Comparison of ENCODE assay signal across 17 mouse cellular contexts in the genomic region with DNA sequence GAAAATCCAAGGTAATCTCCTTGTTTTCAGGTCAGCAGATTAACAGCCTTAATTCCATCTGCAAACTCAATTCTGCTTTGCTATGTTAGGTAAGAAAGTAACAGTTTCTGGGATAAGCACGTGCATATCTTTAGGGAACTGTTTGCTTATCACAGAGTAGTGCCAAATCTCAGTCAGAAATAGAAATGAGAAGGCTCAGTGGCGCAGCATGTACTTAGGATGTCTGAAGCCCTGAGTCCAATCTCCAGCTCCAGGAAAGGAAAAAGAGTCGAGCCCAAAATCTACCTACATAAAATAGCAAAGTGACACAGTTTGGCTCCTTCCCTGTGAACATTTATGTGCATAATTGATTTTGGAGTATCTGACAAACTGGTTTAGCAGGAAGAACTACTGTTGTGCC.
DNase-seq lines count a peak whose midpoint lies in the region; ATAC-seq and TF ChIP-seq lines count a peak whose summit lies in the region.
"Had no signal": no experiment of that assay in that cellular context is flagged by ENCODE, and none has a peak within 500 bp of the region (broad histone marks: within the 10 kb centered on the region; RNA-seq: fewer than 3 reads in every experiment).

No protein-coding gene starts in this region.

- no peak for TF ChIP-seq CTCF in forebrain, postnatal 0 days (IDR thresholded peaks at IDR 0.05; ENCODE audit: low read depth)
- TF ChIP-seq CTCF in kidney, postnatal 0 days (IDR thresholded peaks at IDR 0.05; ENCODE audit: low read depth) = no peak

- ATAC-seq in forebrain, postnatal 0 days = peak; percentile 87
- no peak for ATAC-seq in forebrain, embryonic 12.5 days (ENCODE audit: low FRiP score)
- ATAC-seq in kidney, postnatal 0 days (replicated peaks; ENCODE audit: low FRiP score, low read depth) = no peak
- ATAC-seq in hindbrain, embryonic 11.5 days (ENCODE audit: low FRiP score) = no peak

- H3K4me3 ChIP-seq in forebrain, postnatal 0 days (ENCODE audit: low read depth, low read length) = no peak overlapping the region
- no peak overlapping the region for H3K4me3 ChIP-seq in forebrain, embryonic 12.5 days (replicated peaks)
- no peak overlapping the region for H3K4me3 ChIP-seq in kidney, postnatal 0 days (replicated peaks; ENCODE audit: low read depth, low read length)
- H3K4me3 ChIP-seq in hindbrain, embryonic 11.5 days (ENCODE audit: low read depth, low read length) = no peak overlapping the region
- H3K4me3 ChIP-seq: embryonic facial prominence, embryonic 12.5 days; heart, embryonic 12.5 days had no signal

- H3K27me3 ChIP-seq in forebrain, postnatal 0 days (ENCODE audit: insufficient read depth, low read length) = no peaks in the 10 kb centered on the region
- no peaks in the 10 kb centered on the region for H3K27me3 ChIP-seq in forebrain, embryonic 12.5 days
- no peaks in the 10 kb centered on the region for H3K27me3 ChIP-seq in kidney, postnatal 0 days (ENCODE audit: insufficient read depth, low read length)
- no peaks in the 10 kb centered on the region for H3K27me3 ChIP-seq in hindbrain, embryonic 11.5 days (ENCODE audit: control insufficient read depth, insufficient read depth, low read length)
- H3K27me3 ChIP-seq: embryonic facial prominence, embryonic 12.5 days; heart, embryonic 12.5 days had no signal

- WGBS in forebrain, postnatal 0 days = 42% methylated on average over 3 of the region's 3 CpGs
- WGBS in forebrain, embryonic 12.5 days = 82% methylated on average over 3 of the region's 3 CpGs
- WGBS in kidney, postnatal 0 days = 67% methylated on average over 3 of the region's 3 CpGs
- WGBS in hindbrain, embryonic 11.5 days = 79% methylated on average over 3 of the region's 3 CpGs

- no peaks in the 10 kb centered on the region for H3K9me3 ChIP-seq in forebrain, postnatal 0 days (ENCODE audit: low read length)
- H3K9me3 ChIP-seq in forebrain, embryonic 12.5 days = no peaks in the 10 kb centered on the region
- no peaks in the 10 kb centered on the region for H3K9me3 ChIP-seq in kidney, postnatal 0 days (replicated peaks; ENCODE audit: low read length)
- H3K9me3 ChIP-seq in hindbrain, embryonic 11.5 days (ENCODE audit: control insufficient read depth, low read length) = no peaks in the 10 kb centered on the region
- H3K9me3 ChIP-seq: embryonic facial prominence, embryonic 12.5 days; heart, embryonic 12.5 days had no signal

- DNase-seq in forebrain, postnatal 0 days = peak; percentile 35
- DNase-seq in kidney, postnatal 0 days (ENCODE audit: low spot score) = no peak
- no peak for DNase-seq in kidney, adult 11 months
- peak; percentile 4 for DNase-seq in right cerebral cortex, adult 18-20 months
- DNase-seq in right cerebral cortex, postnatal 4 days = no peak
- no peak for DNase-seq in cerebellum, postnatal 25 days
- DNase-seq in hindbrain, embryonic 11.5 days (ENCODE audit: low spot score) = no peak
- DNase-seq: cerebellum, adult 18-20 months; heart, postnatal 36 days; layer of hippocampus, adult 9-11 months; lung, adult 18-20 months; lung, postnatal 4 days; thymus, postnatal 36 days had no signal

- H3K4me1 ChIP-seq in forebrain, postnatal 0 days (ENCODE audit: insufficient read depth) = 0 out of 2 replicates have a peak, but pooled peaks cover 6% of the 10 kb centered on the region
- no peaks in the 10 kb centered on the region for H3K4me1 ChIP-seq in forebrain, embryonic 12.5 days
- H3K4me1 ChIP-seq in kidney, postnatal 0 days (replicated peaks; ENCODE audit: insufficient read depth, low read length) = no peaks in the 10 kb centered on the region
- no peaks in the 10 kb centered on the region for H3K4me1 ChIP-seq in hindbrain, embryonic 11.5 days (replicated peaks; ENCODE audit: control insufficient read depth, insufficient read depth, low read length)
- H3K4me1 ChIP-seq: embryonic facial prominence, embryonic 12.5 days had no signal

- peak overlapping the region; percentile 14; the same call in 1 of the 2 replicates for H3K4me2 ChIP-seq in forebrain, postnatal 0 days (ENCODE audit: low read depth)
- H3K4me2 ChIP-seq in forebrain, embryonic 12.5 days = no peak overlapping the region
- H3K4me2 ChIP-seq in kidney, postnatal 0 days (ENCODE audit: low read length) = no peak overlapping the region
- H3K4me2 ChIP-seq in hindbrain, embryonic 11.5 days (replicated peaks; ENCODE audit: low read depth, low read length) = no peak overlapping the region
- H3K4me2 ChIP-seq: embryonic facial prominence, embryonic 12.5 days; heart, embryonic 12.5 days; midbrain, embryonic 11.5 days had no signal

- no peak overlapping the region for H3K9ac ChIP-seq in forebrain, postnatal 0 days
- no peak overlapping the region for H3K9ac ChIP-seq in forebrain, embryonic 12.5 days
- no peak overlapping the region for H3K9ac ChIP-seq in kidney, postnatal 0 days (ENCODE audit: low read depth, low read length)
- no peak overlapping the region for H3K9ac ChIP-seq in hindbrain, embryonic 11.5 days (ENCODE audit: low read depth, low read length)
- H3K9ac ChIP-seq: embryonic facial prominence, embryonic 12.5 days; heart, embryonic 12.5 days had no signal

- peak overlapping the region; percentile 22; the same call in 1 of the 2 replicates for H3K27ac ChIP-seq in forebrain, postnatal 0 days (ENCODE audit: low read depth, low read length)
- H3K27ac ChIP-seq in forebrain, embryonic 12.5 days = no peak overlapping the region
- H3K27ac ChIP-seq in kidney, postnatal 0 days = 0 out of 2 replicates have a peak overlapping the region, but pooled peaks have one; percentile 2
- no peak overlapping the region for H3K27ac ChIP-seq in hindbrain, embryonic 11.5 days (ENCODE audit: low read depth, low read length)
- H3K27ac ChIP-seq: embryonic facial prominence, embryonic 12.5 days had no signal

- H3K36me3 ChIP-seq in forebrain, postnatal 0 days (ENCODE audit: insufficient read depth) = no peaks in the 10 kb centered on the region
- no peaks in the 10 kb centered on the region for H3K36me3 ChIP-seq in forebrain, embryonic 12.5 days (replicated peaks)
- no peaks in the 10 kb centered on the region for H3K36me3 ChIP-seq in kidney, postnatal 0 days (ENCODE audit: insufficient read depth, low read length)
- no peaks in the 10 kb centered on the region for H3K36me3 ChIP-seq in hindbrain, embryonic 11.5 days (ENCODE audit: control insufficient read depth, insufficient read depth, low read length)
- H3K36me3 ChIP-seq: embryonic facial prominence, embryonic 12.5 days; heart, embryonic 12.5 days had no signal

Comparison
In these comparisons a context has a peak if more than half of its experiments do, and no peak if none do; other contexts are left out.
1. DNase-seq: peak in forebrain, postnatal 0 days (single experiment) and right cerebral cortex, adult 18-20 months (single experiment); none in kidney, postnatal 0 days (single experiment), kidney, adult 11 months (single experiment), right cerebral cortex, postnatal 4 days (single experiment), cerebellum, postnatal 25 days (0 of 2) and hindbrain, embryonic 11.5 days (single experiment).
2. H3K27ac ChIP-seq: peak in forebrain, postnatal 0 days (single experiment) and kidney, postnatal 0 days (single experiment); none in forebrain, embryonic 12.5 days (single experiment) and hindbrain, embryonic 11.5 days (single experiment).